Mouse (Mus musculus): ENCODE data around the gene Krtap12-1. TPM values are rescaled to one million over a fixed set of nuclear protein-coding genes. Genes with fewer than 3 reads are reported as not detected.
A peak's percentile ranks its signal among the peaks of the same experiment; 100 is the strongest.

The Krtap12-1 gene
- polyA plus RNA-seq, 1 experiment: not detected

- no peaks in the 10 kb centered on the region for H3K36me3 ChIP-seq (ENCODE audit: control insufficient read depth, insufficient read depth, low read length)
- TF ChIP-seq POLR2A (IDR thresholded peaks at IDR 0.05; ENCODE audit: low read depth, low read length) (no peak), CTCF (conservative IDR thresholded peaks at IDR 0.05; ENCODE audit: insufficient read depth, insufficient read length, low read depth, low read length) (no peak)
- 61% methylated on average over 4 of the region's 4 CpGs for WGBS
- H3K27ac ChIP-seq (ENCODE audit: insufficient read depth, low read depth, low read length): no peak overlapping the region
- no peaks in the 10 kb centered on the region for H3K4me1 ChIP-seq (ENCODE audit: control insufficient read depth, insufficient read depth, low read length)
- DNase-seq: no peak
- H3K4me3 ChIP-seq (ENCODE audit: insufficient read depth, low read depth, low read length): no peak overlapping the region
- H3K27me3 ChIP-seq (replicated peaks; ENCODE audit: control insufficient read depth, insufficient read depth, low read length): no peaks in the 10 kb centered on the region
Measured at GRCm38 (mm10) chr10:77713734-77714133, 6.7 kb upstream of the Krtap12-1 start.

- no peaks in the 10 kb centered on the region for H3K36me3 ChIP-seq (ENCODE audit: control insufficient read depth, insufficient read depth, low read length)
- H3K4me1 ChIP-seq (ENCODE audit: control insufficient read depth, insufficient read depth, low read length): no peaks in the 10 kb centered on the region
- DNase-seq: no peak
- 92% methylated on average over 1 of the region's 1 CpGs for WGBS
- H3K27me3 ChIP-seq (replicated peaks; ENCODE audit: control insufficient read depth, insufficient read depth, low read length): no peaks in the 10 kb centered on the region
- TF ChIP-seq CTCF (conservative IDR thresholded peaks at IDR 0.05; ENCODE audit: insufficient read depth, insufficient read length, low read depth, low read length): no peak
- no peak within 1 kb of the TSS for H3K4me3 ChIP-seq (ENCODE audit: insufficient read depth, low read depth, low read length)
- H3K27ac ChIP-seq (ENCODE audit: insufficient read depth, low read depth, low read length): no peak within 1 kb of the TSS
Measured at GRCm38 (mm10) chr10:77715507-77715906, 4.9 kb upstream of the Krtap12-1 start, which contains the start of gene Gm10142. TSS of gene Gm10142 (plus strand) at chr10:77715807.

- Histone ChIP-seq H3K4me1 (ENCODE audit: control insufficient read depth, insufficient read depth, low read length) (no peaks in the 10 kb centered on the region), H3K27me3 (replicated peaks; ENCODE audit: control insufficient read depth, insufficient read depth, low read length) (no peaks in the 10 kb centered on the region), H3K36me3 (ENCODE audit: control insufficient read depth, insufficient read depth, low read length) (no peaks in the 10 kb centered on the region), H3K27ac (ENCODE audit: insufficient read depth, low read depth, low read length) (no peak overlapping the region), H3K4me3 (ENCODE audit: insufficient read depth, low read depth, low read length) (no peak overlapping the region)
- WGBS: 74% methylated on average over 8 of the region's 8 CpGs
- no peak for DNase-seq
- no peak for TF ChIP-seq POLR2A (IDR thresholded peaks at IDR 0.05; ENCODE audit: low read depth, low read length)
- 0 out of 2 replicates have a peak, but pooled peaks have one; percentile 3 for TF ChIP-seq CTCF (conservative IDR thresholded peaks at IDR 0.05; ENCODE audit: insufficient read depth, insufficient read length, low read depth, low read length)
Measured at GRCm38 (mm10) chr10:77724855-77725254, 4.5 kb downstream of the Krtap12-1 start.

- H3K4me1 ChIP-seq (ENCODE audit: control insufficient read depth, insufficient read depth, low read length): no peaks in the 10 kb centered on the region
- no peak for DNase-seq
- no peak within 1 kb of the TSS for H3K27ac ChIP-seq (ENCODE audit: insufficient read depth, low read depth, low read length)
- H3K36me3 ChIP-seq (ENCODE audit: control insufficient read depth, insufficient read depth, low read length): no peaks in the 10 kb centered on the region
- no peak within 1 kb of the TSS for H3K4me3 ChIP-seq (ENCODE audit: insufficient read depth, low read depth, low read length)
- no peaks in the 10 kb centered on the region for H3K27me3 ChIP-seq (replicated peaks; ENCODE audit: control insufficient read depth, insufficient read depth, low read length)
- no peak for TF ChIP-seq CTCF (conservative IDR thresholded peaks at IDR 0.05; ENCODE audit: insufficient read depth, insufficient read length, low read depth, low read length)
- no peak for TF ChIP-seq POLR2A (IDR thresholded peaks at IDR 0.05; ENCODE audit: low read depth, low read length)
- 36% methylated on average over 3 of the region's 3 CpGs for WGBS
Measured at GRCm38 (mm10) chr10:77726186-77726585, 5.8 kb downstream of the Krtap12-1 start, which contains the start of gene Gm10100. TSS of gene Gm10100 (plus strand) at chr10:77726486.

- no peaks in the 10 kb centered on the region for H3K27me3 ChIP-seq (replicated peaks; ENCODE audit: control insufficient read depth, insufficient read depth, low read length)
- H3K4me1 ChIP-seq (ENCODE audit: control insufficient read depth, insufficient read depth, low read length): no peaks in the 10 kb centered on the region
- H3K27ac ChIP-seq (ENCODE audit: insufficient read depth, low read depth, low read length): no peak overlapping the region
- 66% methylated on average over 4 of the region's 4 CpGs for WGBS
- H3K36me3 ChIP-seq (ENCODE audit: control insufficient read depth, insufficient read depth, low read length): no peaks in the 10 kb centered on the region
- no peak overlapping the region for H3K4me3 ChIP-seq (ENCODE audit: insufficient read depth, low read depth, low read length)
- DNase-seq: no peak
- no peak for TF ChIP-seq POLR2A (IDR thresholded peaks at IDR 0.05; ENCODE audit: low read depth, low read length)
- TF ChIP-seq CTCF (conservative IDR thresholded peaks at IDR 0.05; ENCODE audit: insufficient read depth, insufficient read length, low read depth, low read length): 0 out of 2 replicates have a peak, but pooled peaks have one; percentile 17
Measured at GRCm38 (mm10) chr10:77728280-77728679, 7.9 kb downstream of the Krtap12-1 start.

- Histone ChIP-seq H3K4me3 (ENCODE audit: insufficient read depth, low read depth, low read length) (no peak overlapping the region), H3K27ac (ENCODE audit: insufficient read depth, low read depth, low read length) (no peak overlapping the region), H3K4me1 (ENCODE audit: control insufficient read depth, insufficient read depth, low read length) (no peaks in the 10 kb centered on the region), H3K36me3 (ENCODE audit: control insufficient read depth, insufficient read depth, low read length) (no peaks in the 10 kb centered on the region), H3K27me3 (replicated peaks; ENCODE audit: control insufficient read depth, insufficient read depth, low read length) (no peaks in the 10 kb centered on the region)
- TF ChIP-seq CTCF (conservative IDR thresholded peaks at IDR 0.05; ENCODE audit: insufficient read depth, insufficient read length, low read depth, low read length): peak; percentile 44
- no peak for TF ChIP-seq POLR2A (IDR thresholded peaks at IDR 0.05; ENCODE audit: low read depth, low read length)
- 52% methylated on average over 4 of the region's 4 CpGs for WGBS
- DNase-seq: peak; percentile 4
Measured at GRCm38 (mm10) chr10:77729241-77729640, 8.8 kb downstream of the Krtap12-1 start.

GRCm38 (mm10) chr10:77735928-77736327, 15.5 kb downstream of the Krtap12-1 start:
- H3K4me3 ChIP-seq (ENCODE audit: insufficient read depth, low read depth, low read length): no peak overlapping the region
- TF ChIP-seq CTCF (conservative IDR thresholded peaks at IDR 0.05; ENCODE audit: insufficient read depth, insufficient read length, low read depth, low read length): no peak
- no peak for TF ChIP-seq POLR2A (IDR thresholded peaks at IDR 0.05; ENCODE audit: low read depth, low read length)
- WGBS: 93% methylated on average over 1 of the region's 1 CpGs

More at GRCm38 (mm10) chr10:77735928-77736327, 15.5 kb downstream of the Krtap12-1 start:
- H3K27ac ChIP-seq (ENCODE audit: insufficient read depth, low read depth, low read length): no peak overlapping the region
- no peak for DNase-seq
- H3K27me3 ChIP-seq (replicated peaks; ENCODE audit: control insufficient read depth, insufficient read depth, low read length): no peaks in the 10 kb centered on the region
- H3K4me1 ChIP-seq (ENCODE audit: control insufficient read depth, insufficient read depth, low read length): no peaks in the 10 kb centered on the region
- no peaks in the 10 kb centered on the region for H3K36me3 ChIP-seq (ENCODE audit: control insufficient read depth, insufficient read depth, low read length)
